In the genomic region with DNA sequence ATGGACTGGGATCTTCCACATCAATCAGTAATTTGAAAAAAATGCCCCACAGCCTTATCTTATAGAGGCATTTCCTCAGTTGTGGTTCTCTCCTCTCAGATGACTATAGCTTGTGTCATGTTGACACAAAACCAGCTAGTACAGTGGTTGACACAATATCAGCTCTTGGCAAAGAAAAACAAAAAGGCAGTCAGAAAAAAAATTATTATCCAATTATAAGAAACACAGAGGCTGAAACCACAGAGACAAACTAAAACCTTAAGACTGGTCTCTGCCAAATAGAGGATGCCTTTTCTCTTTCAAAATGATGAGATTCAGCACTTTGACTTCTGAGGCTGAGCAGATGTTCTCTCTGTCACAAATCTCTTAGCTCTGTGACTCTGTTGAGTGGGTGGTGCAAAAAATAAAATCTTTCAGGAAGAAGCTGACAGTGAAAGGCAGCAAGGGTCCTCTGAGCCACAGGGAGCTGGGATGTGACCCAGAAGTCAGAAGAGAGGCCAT, we compare ENCODE assay signal across 10 mouse cellular contexts.
DNase-seq lines count a peak whose midpoint lies in the region; ATAC-seq and TF ChIP-seq lines count a peak whose summit lies in the region.
"Had no signal": no experiment of that assay in that cellular context is flagged by ENCODE, and none has a peak within 500 bp of the region (broad histone marks: within the 10 kb centered on the region; RNA-seq: fewer than 3 reads in every experiment).

No protein-coding gene starts in this region.

- no peaks in the 10 kb centered on the region for H3K27me3 ChIP-seq in heart, adult 2 months (ENCODE audit: control insufficient read depth, insufficient read depth, low read length)
- H3K27me3 ChIP-seq in liver, embryonic 13.5 days: no peaks in the 10 kb centered on the region
- no peaks in the 10 kb centered on the region for H3K27me3 ChIP-seq in stomach, embryonic 15.5 days (replicated peaks)
- H3K27me3 ChIP-seq: hindbrain, embryonic 15.5 days had no signal

- no peak for TF ChIP-seq CTCF in heart, adult 2 months (IDR thresholded peaks at IDR 0.05)

- no peak overlapping the region for H3K4me2 ChIP-seq in liver, embryonic 13.5 days
- H3K4me2 ChIP-seq in stomach, embryonic 15.5 days: no peak overlapping the region
- H3K4me2 ChIP-seq: hindbrain, embryonic 15.5 days had no signal

- intact Hi-C loops in heart, adult 2 months (cut with DNase I): no loop called here
- intact Hi-C loops in left cerebral cortex, postnatal 10 days (cut with DNase I): no loop called here

- no peak overlapping the region for H3K9ac ChIP-seq in heart, adult 2 months (ENCODE audit: low read depth, low read length)
- no peak overlapping the region for H3K9ac ChIP-seq in liver, embryonic 13.5 days
- no peak overlapping the region for H3K9ac ChIP-seq in stomach, embryonic 15.5 days
- H3K9ac ChIP-seq: hindbrain, embryonic 15.5 days had no signal

- TF ChIP-seq EP300 in heart, adult 2 months (IDR thresholded peaks at IDR 0.05; ENCODE audit: insufficient read depth, low read depth, low read length): no peak

- H3K79me2 ChIP-seq in heart, adult 2 months (replicated peaks; ENCODE audit: control insufficient read depth, insufficient read depth, low read length): no peaks in the 10 kb centered on the region

- H3K27ac ChIP-seq in heart, adult 2 months: peak overlapping the region; percentile 52
- H3K27ac ChIP-seq in liver, embryonic 13.5 days: 0 out of 2 replicates have a peak overlapping the region, but pooled peaks have one; percentile 14
- peak overlapping the region; percentile 35 for H3K27ac ChIP-seq in stomach, embryonic 15.5 days

- ATAC-seq in liver, embryonic 13.5 days (ENCODE audit: low read depth): no peak
- ATAC-seq in stomach, embryonic 15.5 days (ENCODE audit: insufficient read depth, low FRiP score, low read depth): no peak

- H3K36me3 ChIP-seq in heart, adult 2 months (ENCODE audit: control insufficient read depth, insufficient read depth, low read length): no peaks in the 10 kb centered on the region; the same call in 1 of the 2 replicates
- no peaks in the 10 kb centered on the region for H3K36me3 ChIP-seq in liver, embryonic 13.5 days
- H3K36me3 ChIP-seq in stomach, embryonic 15.5 days: no peaks in the 10 kb centered on the region
- H3K36me3 ChIP-seq: hindbrain, embryonic 15.5 days had no signal

- no peak overlapping the region for H3K4me3 ChIP-seq in heart, adult 2 months
- H3K4me3 ChIP-seq in liver, embryonic 13.5 days (replicated peaks): no peak overlapping the region
- H3K4me3 ChIP-seq in stomach, embryonic 15.5 days (replicated peaks): no peak overlapping the region
- H3K4me3 ChIP-seq: hindbrain, embryonic 15.5 days had no signal

- H3K9me3 ChIP-seq in liver, embryonic 13.5 days (replicated peaks): no peaks in the 10 kb centered on the region
- no peaks in the 10 kb centered on the region for H3K9me3 ChIP-seq in stomach, embryonic 15.5 days
- H3K9me3 ChIP-seq: hindbrain, embryonic 15.5 days had no signal

- peaks cover 14% of the 10 kb centered on the region for H3K4me1 ChIP-seq in heart, adult 2 months (ENCODE audit: control insufficient read depth, insufficient read depth, low read length)
- H3K4me1 ChIP-seq in liver, embryonic 13.5 days (replicated peaks): peaks cover 27% of the 10 kb centered on the region; the same call in 1 of the 2 replicates
- peaks cover 12% of the 10 kb centered on the region for H3K4me1 ChIP-seq in stomach, embryonic 15.5 days

- TF ChIP-seq POLR2A in heart, adult 2 months (IDR thresholded peaks at IDR 0.05; ENCODE audit: insufficient read depth, low read depth, low read length): no peak

- DNase-seq in heart, adult 2 months: no peak
- no peak for DNase-seq in heart, adult 9 months (ENCODE audit: low spot score in 2 of 2)
- DNase-seq in liver, embryonic 13.5 days: no peak
- no peak for DNase-seq in liver
- DNase-seq in brain, adult 2 months (ENCODE audit: low read depth, low spot score): peak; percentile 75
- no peak for DNase-seq in left cerebral cortex, postnatal 10 days (ENCODE audit: extremely low spot score in 1 of 2, low spot score in 2 of 2)
- no peak for DNase-seq in left cerebral cortex, adult 11 months (ENCODE audit: low spot score)
- DNase-seq: thymus, postnatal 25 days had no signal
